Mouse (Mus musculus): ENCODE data around the gene Cpsf4. TPM values are rescaled to one million over a fixed set of nuclear protein-coding genes. Genes with fewer than 3 reads are reported as not detected.

The Cpsf4 gene
- polyA plus RNA-seq, 1 experiment from 2014 or later: 85.1 TPM

- DNase-seq (ENCODE audit: low spot score): peak; percentile 94
- Histone ChIP-seq H3K9me3 (replicated peaks) (no peaks in the 10 kb centered on the region), H3K36me3 (peaks cover 66% of the 10 kb centered on the region), H3K27ac (replicated peaks) (peak within 1 kb of the TSS; percentile 99), H3K4me3 (peak within 1 kb of the TSS; percentile 83), H3K27me3 (ENCODE audit: low read depth, poor library complexity, severe bottlenecking) (no peaks in the 10 kb centered on the region), H3K4me1 (peaks cover 30% of the 10 kb centered on the region)
- under 1% methylated on average over 84 of the region's 84 CpGs for WGBS
Observed at GRCm38 (mm10) chr5:145139571-145140519, 27.2 kb upstream of the Cpsf4 start, which contains the start of the genes Pdap1 and Bud31. TSS of gene Pdap1 (minus strand) at chr5:145140238. TSS of gene Bud31 (plus strand) at chr5:145140362.

GRCm38 (mm10) chr5:145140611-145141010, 26.4 kb upstream of the Cpsf4 start:
- DNase-seq (ENCODE audit: low spot score): no peak
- Histone ChIP-seq H3K27me3 (ENCODE audit: low read depth, poor library complexity, severe bottlenecking) (no peaks in the 10 kb centered on the region), H3K27ac (replicated peaks) (peak overlapping the region; percentile 99), H3K4me3 (peak overlapping the region; percentile 83), H3K36me3 (peaks cover 66% of the 10 kb centered on the region), H3K9me3 (replicated peaks) (no peaks in the 10 kb centered on the region), H3K4me1 (peaks cover 30% of the 10 kb centered on the region)
- WGBS: 2% methylated on average over 18 of the region's 18 CpGs

- H3K9me3 ChIP-seq (replicated peaks): no peaks in the 10 kb centered on the region
- H3K27ac ChIP-seq (replicated peaks): no peak overlapping the region
- DNase-seq (ENCODE audit: low spot score): no peak
- WGBS: 90% methylated on average over 5 of the region's 5 CpGs
- H3K4me3 ChIP-seq: no peak overlapping the region
- no peaks in the 10 kb centered on the region for H3K4me1 ChIP-seq
- H3K27me3 ChIP-seq (ENCODE audit: low read depth, poor library complexity, severe bottlenecking): no peaks in the 10 kb centered on the region
- peaks cover 100% of the 10 kb centered on the region for H3K36me3 ChIP-seq
Observed at GRCm38 (mm10) chr5:145147748-145148147, 19.3 kb upstream of the Cpsf4 start.

GRCm38 (mm10) chr5:145149294-145149693, 17.7 kb upstream of the Cpsf4 start:
- DNase-seq (ENCODE audit: low spot score): no peak
- no peak overlapping the region for H3K27ac ChIP-seq (replicated peaks)
- peaks cover 100% of the 10 kb centered on the region for H3K36me3 ChIP-seq
- H3K9me3 ChIP-seq (replicated peaks): no peaks in the 10 kb centered on the region
- no peaks in the 10 kb centered on the region for H3K4me1 ChIP-seq
- no peaks in the 10 kb centered on the region for H3K27me3 ChIP-seq (ENCODE audit: low read depth, poor library complexity, severe bottlenecking)
- H3K4me3 ChIP-seq: no peak overlapping the region
- 93% methylated on average over 6 of the region's 6 CpGs for WGBS

- WGBS: 94% methylated on average over 5 of the region's 5 CpGs
- Histone ChIP-seq H3K4me1 (no peaks in the 10 kb centered on the region), H3K27ac (replicated peaks) (no peak overlapping the region), H3K4me3 (no peak overlapping the region), H3K27me3 (ENCODE audit: low read depth, poor library complexity, severe bottlenecking) (no peaks in the 10 kb centered on the region), H3K9me3 (replicated peaks) (no peaks in the 10 kb centered on the region), H3K36me3 (peaks cover 98% of the 10 kb centered on the region)
- no peak for DNase-seq (ENCODE audit: low spot score)
Observed at GRCm38 (mm10) chr5:145152690-145153089, 14.3 kb upstream of the Cpsf4 start.

GRCm38 (mm10) chr5:145161361-145161760, 5.7 kb upstream of the Cpsf4 start:
- Histone ChIP-seq H3K36me3 (peaks cover 84% of the 10 kb centered on the region), H3K4me3 (no peak overlapping the region), H3K4me1 (peaks cover 10% of the 10 kb centered on the region), H3K27ac (replicated peaks) (no peak overlapping the region), H3K27me3 (ENCODE audit: low read depth, poor library complexity, severe bottlenecking) (no peaks in the 10 kb centered on the region), H3K9me3 (replicated peaks) (no peaks in the 10 kb centered on the region)
- WGBS: 95% methylated on average over 14 of the region's 14 CpGs
- no peak for DNase-seq (ENCODE audit: low spot score)

GRCm38 (mm10) chr5:145164710-145165109, 2.3 kb upstream of the Cpsf4 start:
- Histone ChIP-seq H3K36me3 (peaks cover 57% of the 10 kb centered on the region), H3K4me1 (peaks cover 26% of the 10 kb centered on the region), H3K27me3 (ENCODE audit: low read depth, poor library complexity, severe bottlenecking) (no peaks in the 10 kb centered on the region), H3K4me3 (no peak overlapping the region), H3K9me3 (replicated peaks) (no peaks in the 10 kb centered on the region), H3K27ac (replicated peaks) (no peak overlapping the region)
- DNase-seq (ENCODE audit: low spot score): no peak
- 75% methylated on average over 3 of the region's 3 CpGs for WGBS

GRCm38 (mm10) chr5:145165184-145165583, 1.8 kb upstream of the Cpsf4 start:
- no peak overlapping the region for H3K4me3 ChIP-seq
- no peak for DNase-seq (ENCODE audit: low spot score)
- H3K9me3 ChIP-seq (replicated peaks): no peaks in the 10 kb centered on the region
- H3K27me3 ChIP-seq (ENCODE audit: low read depth, poor library complexity, severe bottlenecking): no peaks in the 10 kb centered on the region
- no peak overlapping the region for H3K27ac ChIP-seq (replicated peaks)
- WGBS: 89% methylated on average over 15 of the region's 15 CpGs
- peaks cover 55% of the 10 kb centered on the region for H3K36me3 ChIP-seq
- H3K4me1 ChIP-seq: peaks cover 26% of the 10 kb centered on the region

GRCm38 (mm10) chr5:145167306-145167661, 271 bp downstream of the Cpsf4 start:
- Histone ChIP-seq H3K4me1 (peaks cover 26% of the 10 kb centered on the region), H3K27ac (replicated peaks) (peak overlapping the region; percentile 92), H3K36me3 (peaks cover 56% of the 10 kb centered on the region), H3K9me3 (replicated peaks) (no peaks in the 10 kb centered on the region), H3K4me3 (peak overlapping the region; percentile 67), H3K27me3 (ENCODE audit: low read depth, poor library complexity, severe bottlenecking) (no peaks in the 10 kb centered on the region)
- WGBS: under 1% methylated on average over 28 of the region's 28 CpGs
- no peak for DNase-seq (ENCODE audit: low spot score)

GRCm38 (mm10) chr5:145178461-145178980, 11.5 kb downstream of the Cpsf4 start:
- H3K27me3 ChIP-seq (ENCODE audit: low read depth, poor library complexity, severe bottlenecking): no peaks in the 10 kb centered on the region
- DNase-seq (ENCODE audit: low spot score): no peak

GRCm38 (mm10) chr5:145185244-145185643, 18.2 kb downstream of the Cpsf4 start:
- Histone ChIP-seq H3K9me3 (replicated peaks) (no peaks in the 10 kb centered on the region), H3K36me3 (peaks cover 92% of the 10 kb centered on the region), H3K4me1 (peaks cover 12% of the 10 kb centered on the region), H3K27ac (replicated peaks) (no peak overlapping the region), H3K4me3 (no peak overlapping the region), H3K27me3 (ENCODE audit: low read depth, poor library complexity, severe bottlenecking) (no peaks in the 10 kb centered on the region)
- 92% methylated on average over 2 of the region's 2 CpGs for WGBS
- DNase-seq (ENCODE audit: low spot score): no peak

More at GRCm38 (mm10) chr5:145178461-145178980, 11.5 kb downstream of the Cpsf4 start:
- 89% methylated on average over 18 of the region's 18 CpGs for WGBS
- no peak overlapping the region for H3K27ac ChIP-seq (replicated peaks)
- no peaks in the 10 kb centered on the region for H3K9me3 ChIP-seq (replicated peaks)
- no peak overlapping the region for H3K4me3 ChIP-seq
- H3K36me3 ChIP-seq: peaks cover 100% of the 10 kb centered on the region
- no peaks in the 10 kb centered on the region for H3K4me1 ChIP-seq

- 92% methylated on average over 6 of the region's 6 CpGs for WGBS
- Histone ChIP-seq H3K4me1 (peaks cover 24% of the 10 kb centered on the region), H3K36me3 (peaks cover 57% of the 10 kb centered on the region), H3K27ac (replicated peaks) (no peak overlapping the region), H3K27me3 (ENCODE audit: low read depth, poor library complexity, severe bottlenecking) (no peaks in the 10 kb centered on the region), H3K9me3 (replicated peaks) (no peaks in the 10 kb centered on the region), H3K4me3 (peak overlapping the region; percentile 91; the same call in 1 of the 2 replicates)
- no peak for DNase-seq (ENCODE audit: low spot score)
Observed at GRCm38 (mm10) chr5:145189416-145189815, 22.4 kb downstream of the Cpsf4 start.

- no peaks in the 10 kb centered on the region for H3K27me3 ChIP-seq (ENCODE audit: low read depth, poor library complexity, severe bottlenecking)
- H3K4me3 ChIP-seq: peak overlapping the region; percentile 91
- peaks cover 57% of the 10 kb centered on the region for H3K36me3 ChIP-seq
- no peak for DNase-seq (ENCODE audit: low spot score)
- H3K27ac ChIP-seq (replicated peaks): peak overlapping the region; percentile 97
- WGBS: 62% methylated on average over 5 of the region's 5 CpGs
- H3K4me1 ChIP-seq: peaks cover 24% of the 10 kb centered on the region
- H3K9me3 ChIP-seq (replicated peaks): no peaks in the 10 kb centered on the region
Observed at GRCm38 (mm10) chr5:145190373-145190772, 23.4 kb downstream of the Cpsf4 start.

All from midbrain, embryonic 10.5 days (tissue).